Mouse (Mus musculus): ENCODE data around the gene Rgl3. TPM values are rescaled to one million over a fixed set of nuclear protein-coding genes. Genes with fewer than 3 reads are reported as not detected.

The Rgl3 gene
- polyA plus RNA-seq, 1 experiment from 2014 or later: 0.32 TPM

DNA sequence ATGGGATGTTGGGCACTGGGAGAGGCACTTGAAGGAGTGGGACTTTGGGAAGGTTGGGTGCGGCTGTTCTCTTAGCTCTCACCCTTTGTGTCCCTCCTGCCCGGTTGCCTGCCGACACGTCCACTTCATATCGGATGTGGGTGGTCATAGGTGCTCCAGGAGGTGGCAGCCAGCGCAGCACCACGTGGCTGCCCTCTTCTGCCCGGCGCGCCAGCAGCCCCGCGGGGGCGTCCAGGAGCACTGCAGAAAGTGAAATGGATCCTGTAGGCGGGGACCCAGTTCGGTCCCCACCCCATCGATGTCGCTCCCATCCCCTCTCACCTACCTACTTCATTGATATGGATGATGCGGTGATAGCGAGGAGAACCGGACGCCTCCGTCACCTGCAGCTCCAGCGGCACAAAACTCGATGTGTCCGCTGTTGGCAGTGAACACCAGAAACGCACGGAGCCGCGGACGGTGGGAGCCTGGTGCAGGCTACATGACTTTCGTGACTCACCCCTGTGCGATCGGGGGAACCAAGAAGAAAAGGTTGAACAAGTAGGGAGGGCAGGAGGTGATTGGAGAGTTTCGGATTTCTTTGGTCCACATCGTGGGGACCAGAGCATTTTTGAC is 27.8 kb downstream of the Rgl3 start:
- Histone ChIP-seq H3K9me3 (ENCODE audit: low read length) (no peaks in the 10 kb centered on the region), H3K27ac (ENCODE audit: low read depth) (peak overlapping the region; percentile 81), H3K4me1 (ENCODE audit: insufficient read depth) (peaks cover 34% of the 10 kb centered on the region), H3K4me2 (ENCODE audit: low read depth, low read length) (peak overlapping the region; percentile 71), H3K4me3 (ENCODE audit: low read depth, low read length) (peak overlapping the region; percentile 74), H3K9ac (replicated peaks) (peak overlapping the region; percentile 70), H3K36me3 (replicated peaks; ENCODE audit: insufficient read depth, low read length) (peaks cover 32% of the 10 kb centered on the region), H3K27me3 (ENCODE audit: insufficient read depth, low read length) (0 out of 2 replicates have a peak, but pooled peaks cover 11% of the 10 kb centered on the region)
- DNase-seq (peak; percentile 47), ATAC-seq (no peak)
- no peak for TF ChIP-seq EP300 (IDR thresholded peaks at IDR 0.05; ENCODE audit: low read depth)
- 0 out of 2 replicates have a peak, but pooled peaks have one; percentile 7 for TF ChIP-seq CTCF (IDR thresholded peaks at IDR 0.05; ENCODE audit: low read depth)
- WGBS (ENCODE audit: insufficient replicate concordance): 4% methylated on average over 35 of the region's 35 CpGs

DNA sequence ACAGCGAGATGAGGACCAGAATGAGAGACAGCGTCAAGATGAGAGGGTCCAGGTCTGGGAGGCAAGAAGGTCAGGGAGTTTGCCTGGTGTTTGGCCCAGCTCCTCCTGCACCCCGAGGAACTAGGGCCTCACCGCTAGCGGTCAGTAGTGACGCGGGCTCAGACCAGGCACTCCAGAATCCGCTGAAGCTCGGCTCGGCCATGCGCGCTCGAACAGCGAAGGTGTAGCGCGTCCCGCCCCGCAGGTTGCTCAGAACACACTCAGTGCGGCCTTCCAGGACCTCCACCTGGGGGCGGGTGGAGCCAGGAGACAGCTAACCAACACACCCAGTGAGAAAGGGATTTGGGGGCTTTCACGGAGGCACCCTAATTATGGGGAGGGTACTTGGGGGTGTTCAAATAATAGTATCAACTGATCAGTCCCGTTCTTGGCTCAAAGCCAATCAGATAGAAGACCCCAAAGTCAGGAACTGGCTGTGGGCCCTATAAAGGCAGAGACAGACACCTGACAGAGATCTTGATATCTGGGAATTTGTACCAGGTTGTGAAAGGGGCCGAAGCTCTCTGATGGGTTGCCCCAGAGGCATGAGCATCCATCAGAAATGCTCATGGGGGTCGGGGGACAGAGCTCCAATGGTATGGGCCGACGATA is 28.6 kb downstream of the Rgl3 start:
- DNase-seq (peak; percentile 55), ATAC-seq (no peak)
- TF ChIP-seq CTCF (IDR thresholded peaks at IDR 0.05; ENCODE audit: low read depth): peak; percentile 44
- TF ChIP-seq EP300 (IDR thresholded peaks at IDR 0.05; ENCODE audit: low read depth): no peak
- no peaks in the 10 kb centered on the region for H3K9me3 ChIP-seq (ENCODE audit: low read length)
- H3K36me3 ChIP-seq (replicated peaks; ENCODE audit: insufficient read depth, low read length): peaks cover 32% of the 10 kb centered on the region
- H3K4me3 ChIP-seq (ENCODE audit: low read depth, low read length): peak overlapping the region; percentile 74
- WGBS (ENCODE audit: insufficient replicate concordance): 38% methylated on average over 26 of the region's 26 CpGs
- H3K4me1 ChIP-seq (ENCODE audit: insufficient read depth): peaks cover 37% of the 10 kb centered on the region
- no peak overlapping the region for H3K27ac ChIP-seq (ENCODE audit: low read depth)
- 0 out of 2 replicates have a peak, but pooled peaks cover 11% of the 10 kb centered on the region for H3K27me3 ChIP-seq (ENCODE audit: insufficient read depth, low read length)
- H3K4me2 ChIP-seq (ENCODE audit: low read depth, low read length): peak overlapping the region; percentile 71
- H3K9ac ChIP-seq (replicated peaks): peak overlapping the region; percentile 70

GRCm38 (mm10) chr9:21960135-21960534 is 29.1 kb downstream of the Rgl3 start:
- DNase-seq (no peak), ATAC-seq (no peak)
- H3K4me1 ChIP-seq (ENCODE audit: insufficient read depth): peaks cover 37% of the 10 kb centered on the region
- H3K27me3 ChIP-seq (ENCODE audit: insufficient read depth, low read length): 0 out of 2 replicates have a peak, but pooled peaks cover 11% of the 10 kb centered on the region
- TF ChIP-seq CTCF (IDR thresholded peaks at IDR 0.05; ENCODE audit: low read depth) (no peak), EP300 (IDR thresholded peaks at IDR 0.05; ENCODE audit: low read depth) (no peak)
- H3K9me3 ChIP-seq (ENCODE audit: low read length): no peaks in the 10 kb centered on the region
- H3K4me2 ChIP-seq (ENCODE audit: low read depth, low read length): peak overlapping the region; percentile 71
- no peak overlapping the region for H3K9ac ChIP-seq (replicated peaks)
- no peak overlapping the region for H3K27ac ChIP-seq (ENCODE audit: low read depth)
- 66% methylated on average over 9 of the region's 9 CpGs for WGBS (ENCODE audit: insufficient replicate concordance)
- peak overlapping the region; percentile 74; the same call in 1 of the 2 replicates for H3K4me3 ChIP-seq (ENCODE audit: low read depth, low read length)
- H3K36me3 ChIP-seq (replicated peaks; ENCODE audit: insufficient read depth, low read length): peaks cover 32% of the 10 kb centered on the region

DNA sequence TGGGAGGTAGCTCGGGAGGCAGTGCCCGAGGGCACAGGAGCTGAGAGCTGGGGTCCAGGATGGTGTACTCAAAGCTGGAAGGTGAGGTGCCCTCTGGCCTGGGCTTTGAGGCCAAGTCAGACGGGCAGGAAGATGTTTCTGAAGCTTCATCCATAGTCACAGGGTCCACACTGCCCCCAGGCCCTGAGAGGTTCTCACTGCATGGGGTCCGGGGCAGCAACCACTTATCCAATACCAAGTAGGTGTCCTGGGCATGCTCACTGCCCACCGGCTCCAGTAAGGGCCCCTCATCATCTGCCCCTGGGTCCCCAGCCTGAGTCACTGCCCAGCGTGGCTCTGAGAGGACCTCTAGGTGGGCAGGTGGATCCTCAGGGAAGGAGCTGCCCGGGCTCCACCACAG is 30.0 kb downstream of the Rgl3 start:
- TF ChIP-seq CTCF (IDR thresholded peaks at IDR 0.05; ENCODE audit: low read depth) (no peak), EP300 (IDR thresholded peaks at IDR 0.05; ENCODE audit: low read depth) (no peak)
- Histone ChIP-seq H3K4me2 (ENCODE audit: low read depth, low read length) (no peak overlapping the region), H3K36me3 (replicated peaks; ENCODE audit: insufficient read depth, low read length) (peaks cover 32% of the 10 kb centered on the region), H3K27ac (ENCODE audit: low read depth) (no peak overlapping the region), H3K4me3 (ENCODE audit: low read depth, low read length) (no peak overlapping the region), H3K9ac (replicated peaks) (no peak overlapping the region), H3K9me3 (ENCODE audit: low read length) (no peaks in the 10 kb centered on the region), H3K4me1 (ENCODE audit: insufficient read depth) (peaks cover 40% of the 10 kb centered on the region), H3K27me3 (ENCODE audit: insufficient read depth, low read length) (0 out of 2 replicates have a peak, but pooled peaks cover 11% of the 10 kb centered on the region)
- 94% methylated on average over 7 of the region's 7 CpGs for WGBS (ENCODE audit: insufficient replicate concordance)
- DNase-seq (no peak), ATAC-seq (no peak)

DNA sequence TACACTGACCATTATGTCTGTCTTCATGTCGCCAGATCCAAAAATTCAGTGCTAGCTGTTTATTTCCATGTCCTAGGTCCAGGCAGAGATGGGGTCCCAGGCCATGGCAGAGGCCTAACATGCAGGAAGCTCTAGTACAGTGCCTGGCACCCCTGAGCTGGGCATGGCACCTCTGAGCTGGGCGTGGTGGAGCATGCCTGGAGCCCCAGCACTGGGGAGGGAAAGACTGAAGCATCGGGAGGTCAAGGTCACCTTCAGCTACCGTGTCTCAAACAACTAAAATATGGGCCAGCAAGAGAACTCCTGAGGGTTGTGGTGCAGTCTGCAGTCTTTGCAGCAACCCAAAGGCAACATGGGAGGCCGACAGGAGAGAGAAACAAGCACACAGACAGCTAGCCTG is 30.9 kb downstream of the Rgl3 start:
- 75% methylated on average over 5 of the region's 5 CpGs for WGBS (ENCODE audit: insufficient replicate concordance)
- H3K27me3 ChIP-seq (ENCODE audit: insufficient read depth, low read length): 0 out of 2 replicates have a peak, but pooled peaks cover 11% of the 10 kb centered on the region
- H3K4me1 ChIP-seq (ENCODE audit: insufficient read depth): peaks cover 35% of the 10 kb centered on the region
- ATAC-seq: no peak
- peaks cover 32% of the 10 kb centered on the region for H3K36me3 ChIP-seq (replicated peaks; ENCODE audit: insufficient read depth, low read length)
- no peak overlapping the region for H3K4me3 ChIP-seq (ENCODE audit: low read depth, low read length)
- no peak overlapping the region for H3K27ac ChIP-seq (ENCODE audit: low read depth)
- DNase-seq: no peak
- no peak overlapping the region for H3K9ac ChIP-seq (replicated peaks)
- TF ChIP-seq EP300 (IDR thresholded peaks at IDR 0.05; ENCODE audit: low read depth) (no peak), CTCF (IDR thresholded peaks at IDR 0.05; ENCODE audit: low read depth) (no peak)
- no peaks in the 10 kb centered on the region for H3K9me3 ChIP-seq (ENCODE audit: low read length)
- no peak overlapping the region for H3K4me2 ChIP-seq (ENCODE audit: low read depth, low read length)

- peak; percentile 96 for ATAC-seq
- Histone ChIP-seq H3K27me3 (ENCODE audit: insufficient read depth, low read length) (0 out of 2 replicates have a peak, but pooled peaks cover under 1% of the 10 kb centered on the region), H3K4me3 (ENCODE audit: low read depth, low read length) (peak within 1 kb of the TSS; percentile 67)
Observed at GRCm38 (mm10) chr9:21955570-21956281, 33.5 kb downstream of the Rgl3 start, which contains the start of gene Swsap1. TSS of gene Swsap1 (plus strand) at chr9:21955755.

More at GRCm38 (mm10) chr9:21955570-21956281, 33.5 kb downstream of the Rgl3 start, which contains the start of gene Swsap1:
- peak within 1 kb of the TSS; percentile 65 for H3K9ac ChIP-seq (replicated peaks)
- peak within 1 kb of the TSS; percentile 88 for H3K4me2 ChIP-seq (ENCODE audit: low read depth, low read length)
- TF ChIP-seq CTCF (IDR thresholded peaks at IDR 0.05; ENCODE audit: low read depth) (no peak), EP300 (IDR thresholded peaks at IDR 0.05; ENCODE audit: low read depth) (no peak)
- H3K9me3 ChIP-seq (ENCODE audit: low read length): no peaks in the 10 kb centered on the region
- peak; percentile 96 for DNase-seq
- peaks cover 26% of the 10 kb centered on the region for H3K36me3 ChIP-seq (replicated peaks; ENCODE audit: insufficient read depth, low read length)
- H3K4me1 ChIP-seq (ENCODE audit: insufficient read depth): peaks cover 21% of the 10 kb centered on the region
- H3K27ac ChIP-seq (ENCODE audit: low read depth): peak within 1 kb of the TSS; percentile 88
- WGBS (ENCODE audit: insufficient replicate concordance): under 1% methylated on average over 53 of the region's 54 CpGs

All from liver, postnatal 0 days (tissue).